Mouse (Mus musculus) intestine, embryonic 15.5 days (tissue): Measurements from ENCODE around the gene Cib2. TPM values are rescaled to one million over a fixed set of nuclear protein-coding genes. Genes with fewer than 3 reads are reported as not detected.

Experiments used
- ATAC-seq: fragments of 200-750 bp; cut with Nextera tagmentation; 2 replicates; pipeline ENCODE4 v1.8.0; 2017; ENCODE audit warnings: moderate TSS enrichment, moderate library complexity
- H3K27ac ChIP-seq: fragments of 300-500 bp; sonication (generic); 2 replicates; pipeline ENCODE4 v1.5.1; 2015; ENCODE audit warnings: mild to moderate bottlenecking, inconsistent platforms
- H3K27me3 ChIP-seq: fragments of 300-500 bp; sonication (generic); replicated peaks from 2 replicates; pipeline ENCODE4 v1.6.1; 2015; ENCODE audit warnings: inconsistent platforms
- H3K36me3 ChIP-seq: fragments of 300-500 bp; sonication (generic); 2 replicates; pipeline ENCODE4 v1.6.1; 2015; ENCODE audit warnings: inconsistent platforms
- H3K4me1 ChIP-seq: fragments of 300-500 bp; sonication (generic); replicated peaks from 2 replicates; pipeline ENCODE4 v1.6.1; 2015; ENCODE audit warnings: inconsistent platforms
- H3K4me2 ChIP-seq: fragments of 300-500 bp; sonication (generic); replicated peaks from 2 replicates; pipeline ENCODE4 v1.6.1; 2015; ENCODE audit warnings: mild to moderate bottlenecking, inconsistent platforms
- H3K4me3 ChIP-seq: fragments of 300-500 bp; sonication (generic); replicated peaks from 2 replicates; pipeline ENCODE4 v1.5.1; 2015; ENCODE audit warnings: inconsistent platforms
- H3K9ac ChIP-seq: fragments of 300-500 bp; sonication (generic); 2 replicates; pipeline ENCODE4 v1.6.1; 2015; ENCODE audit warnings: inconsistent platforms
- H3K9me3 ChIP-seq: fragments of 300-500 bp; sonication (generic); 2 replicates; pipeline ENCODE4 v1.6.1; 2016; ENCODE audit warnings: inconsistent platforms
- WGBS: fragments of 180-500 bp; shearing (Covaris S2); methylation state at CpG from one replicate; pipeline ENCODE4 v1.1.7; 2015; 5-methylcytosine and 5-hydroxymethylcytosine counted together
- polyA plus RNA-seq: library from polyadenylated mRNA; unstranded; fragments of >200 nt; fragmentation: Nextera tagmentation; extraction: Ambion mirVana; gene quantifications from 2 replicates; pipeline ENCODE4 v1.2.1, GENCODE M21; 2015

Cib2 gene
- polyA plus RNA-seq, 1 experiment from 2014 or later: 9.9 TPM

- H3K27ac ChIP-seq: peak overlapping the region; percentile 64
- H3K27me3 ChIP-seq: no peaks in the 10 kb centered on the region
- peak; percentile 89 for ATAC-seq
- H3K4me2 ChIP-seq: peak overlapping the region; percentile 14; the same call in 1 of the 2 replicates
- WGBS: 34% methylated on average over 9 of the region's 9 CpGs
- no peaks in the 10 kb centered on the region for H3K9me3 ChIP-seq
- no peaks in the 10 kb centered on the region for H3K36me3 ChIP-seq
- H3K4me3 ChIP-seq: no peak overlapping the region
- H3K4me1 ChIP-seq: 0 out of 2 replicates have a peak, but pooled peaks cover 3% of the 10 kb centered on the region
- H3K9ac ChIP-seq: no peak overlapping the region
These were observed 11.3 kb upstream of the Cib2 start for GRCm38 (mm10) chr9:54571130-54571839.

GRCm38 (mm10) chr9:54568732-54569131 lies 8.7 kb upstream of the Cib2 start:
- H3K27ac ChIP-seq: no peak overlapping the region
- no peak overlapping the region for H3K9ac ChIP-seq
- no peak overlapping the region for H3K4me2 ChIP-seq
- WGBS: 28% methylated on average over 2 of the region's 2 CpGs
- H3K9me3 ChIP-seq: no peaks in the 10 kb centered on the region
- ATAC-seq: no peak; the same call in 1 of the 2 replicates
- 0 out of 2 replicates have a peak, but pooled peaks cover 3% of the 10 kb centered on the region for H3K4me1 ChIP-seq
- no peak overlapping the region for H3K4me3 ChIP-seq
- H3K27me3 ChIP-seq: no peaks in the 10 kb centered on the region
- H3K36me3 ChIP-seq: no peaks in the 10 kb centered on the region

GRCm38 (mm10) chr9:54566958-54567357 lies 6.9 kb upstream of the Cib2 start:
- Histone ChIP-seq H3K36me3 (no peaks in the 10 kb centered on the region), H3K9ac (no peak overlapping the region), H3K4me3 (no peak overlapping the region), H3K4me2 (no peak overlapping the region), H3K27me3 (no peaks in the 10 kb centered on the region), H3K9me3 (no peaks in the 10 kb centered on the region), H3K4me1 (0 out of 2 replicates have a peak, but pooled peaks cover 3% of the 10 kb centered on the region), H3K27ac (no peak overlapping the region)
- no peak for ATAC-seq
- 53% methylated on average over 4 of the region's 4 CpGs for WGBS

GRCm38 (mm10) chr9:54560831-54561601 lies 998 bp upstream of the Cib2 start:
- 84% methylated on average over 8 of the region's 8 CpGs for WGBS
- H3K9ac ChIP-seq: no peak overlapping the region

GRCm38 (mm10) chr9:54558731-54559130 lies 1.3 kb downstream of the Cib2 start:
- 78% methylated on average over 8 of the region's 8 CpGs for WGBS
- Histone ChIP-seq H3K4me3 (no peak overlapping the region), H3K36me3 (no peaks in the 10 kb centered on the region), H3K4me1 (peaks cover 3% of the 10 kb centered on the region; the same call in 1 of the 2 replicates), H3K4me2 (no peak overlapping the region), H3K27ac (no peak overlapping the region), H3K9ac (no peak overlapping the region), H3K9me3 (no peaks in the 10 kb centered on the region), H3K27me3 (no peaks in the 10 kb centered on the region)
- ATAC-seq: no peak

More at GRCm38 (mm10) chr9:54560831-54561601, 998 bp upstream of the Cib2 start:
- Histone ChIP-seq H3K4me1 (peaks cover 3% of the 10 kb centered on the region; the same call in 1 of the 2 replicates), H3K27me3 (no peaks in the 10 kb centered on the region), H3K4me2 (no peak overlapping the region), H3K27ac (no peak overlapping the region), H3K4me3 (no peak overlapping the region), H3K36me3 (no peaks in the 10 kb centered on the region), H3K9me3 (no peaks in the 10 kb centered on the region)
- no peak for ATAC-seq

- Histone ChIP-seq H3K9me3 (no peaks in the 10 kb centered on the region), H3K9ac (no peak overlapping the region), H3K27ac (no peak overlapping the region), H3K4me3 (no peak overlapping the region), H3K36me3 (no peaks in the 10 kb centered on the region), H3K4me1 (no peaks in the 10 kb centered on the region; the same call in 1 of the 2 replicates), H3K4me2 (no peak overlapping the region), H3K27me3 (no peaks in the 10 kb centered on the region)
- 78% methylated on average over 2 of the region's 2 CpGs for WGBS
- ATAC-seq: no peak
These were observed 5.0 kb downstream of the Cib2 start for GRCm38 (mm10) chr9:54555044-54555443.

GRCm38 (mm10) chr9:54552409-54552808 lies 7.6 kb downstream of the Cib2 start:
- Histone ChIP-seq H3K9me3 (no peaks in the 10 kb centered on the region), H3K27ac (no peak overlapping the region), H3K4me2 (no peak overlapping the region), H3K36me3 (no peaks in the 10 kb centered on the region), H3K4me3 (no peak overlapping the region), H3K9ac (no peak overlapping the region; the same call in 1 of the 2 replicates), H3K4me1 (no peaks in the 10 kb centered on the region), H3K27me3 (no peaks in the 10 kb centered on the region)
- 31% methylated on average over 5 of the region's 5 CpGs for WGBS
- ATAC-seq: peak; percentile 74

- no peaks in the 10 kb centered on the region for H3K27me3 ChIP-seq
- no peak overlapping the region for H3K4me3 ChIP-seq
- no peak overlapping the region for H3K4me2 ChIP-seq
- H3K36me3 ChIP-seq: no peaks in the 10 kb centered on the region
- no peaks in the 10 kb centered on the region for H3K9me3 ChIP-seq
- no peaks in the 10 kb centered on the region for H3K4me1 ChIP-seq
- WGBS: 91% methylated on average over 6 of the region's 6 CpGs
- no peak for ATAC-seq
- H3K9ac ChIP-seq: no peak overlapping the region
- no peak overlapping the region for H3K27ac ChIP-seq
These were observed 10.6 kb downstream of the Cib2 start for GRCm38 (mm10) chr9:54549433-54549832.

GRCm38 (mm10) chr9:54547536-54547935 lies 12.5 kb downstream of the Cib2 start:
- no peaks in the 10 kb centered on the region for H3K4me1 ChIP-seq
- H3K36me3 ChIP-seq: no peaks in the 10 kb centered on the region
- no peaks in the 10 kb centered on the region for H3K9me3 ChIP-seq
- no peak overlapping the region for H3K4me2 ChIP-seq
- no peak overlapping the region for H3K9ac ChIP-seq
- WGBS: 18% methylated on average over 5 of the region's 5 CpGs
- H3K27ac ChIP-seq: no peak overlapping the region
- H3K27me3 ChIP-seq: no peaks in the 10 kb centered on the region
- no peak for ATAC-seq
- no peak overlapping the region for H3K4me3 ChIP-seq

- Histone ChIP-seq H3K27ac (no peak overlapping the region), H3K4me3 (no peak overlapping the region), H3K4me2 (no peak overlapping the region), H3K27me3 (no peaks in the 10 kb centered on the region), H3K9me3 (no peaks in the 10 kb centered on the region), H3K36me3 (no peaks in the 10 kb centered on the region), H3K9ac (no peak overlapping the region), H3K4me1 (no peaks in the 10 kb centered on the region)
- ATAC-seq: no peak
- WGBS: 95% methylated on average over 4 of the region's 4 CpGs
These were observed 15.1 kb downstream of the Cib2 start for GRCm38 (mm10) chr9:54544954-54545315.

GRCm38 (mm10) chr9:54544212-54544953 lies 15.6 kb downstream of the Cib2 start:
- Histone ChIP-seq H3K9ac (no peak overlapping the region), H3K4me1 (no peaks in the 10 kb centered on the region), H3K4me2 (no peak overlapping the region), H3K9me3 (no peaks in the 10 kb centered on the region), H3K36me3 (no peaks in the 10 kb centered on the region), H3K4me3 (no peak overlapping the region), H3K27ac (no peak overlapping the region), H3K27me3 (no peaks in the 10 kb centered on the region)
- 89% methylated on average over 9 of the region's 9 CpGs for WGBS
- ATAC-seq: no peak

- WGBS: 72% methylated on average over 5 of the region's 5 CpGs
- Histone ChIP-seq H3K9me3 (no peaks in the 10 kb centered on the region), H3K9ac (no peak overlapping the region), H3K4me3 (no peak overlapping the region), H3K36me3 (no peaks in the 10 kb centered on the region), H3K4me1 (no peaks in the 10 kb centered on the region), H3K27ac (no peak overlapping the region), H3K4me2 (no peak overlapping the region), H3K27me3 (no peaks in the 10 kb centered on the region)
- no peak for ATAC-seq
These were observed 19.2 kb downstream of the Cib2 start for GRCm38 (mm10) chr9:54540801-54541200.
